Mouse (Mus musculus): ENCODE measurements around the gene Gm10801. TPM values are rescaled to one million over a fixed set of nuclear protein-coding genes. Genes with fewer than 3 reads are reported as not detected.
"Not testable (repeated sequence)": the region's sequence is repeated elsewhere in the genome, so short reads cannot be mapped to it uniquely, and the experiment has no call there.

The Gm10801 gene
- total RNA-seq (2021), result not detected

DNA sequence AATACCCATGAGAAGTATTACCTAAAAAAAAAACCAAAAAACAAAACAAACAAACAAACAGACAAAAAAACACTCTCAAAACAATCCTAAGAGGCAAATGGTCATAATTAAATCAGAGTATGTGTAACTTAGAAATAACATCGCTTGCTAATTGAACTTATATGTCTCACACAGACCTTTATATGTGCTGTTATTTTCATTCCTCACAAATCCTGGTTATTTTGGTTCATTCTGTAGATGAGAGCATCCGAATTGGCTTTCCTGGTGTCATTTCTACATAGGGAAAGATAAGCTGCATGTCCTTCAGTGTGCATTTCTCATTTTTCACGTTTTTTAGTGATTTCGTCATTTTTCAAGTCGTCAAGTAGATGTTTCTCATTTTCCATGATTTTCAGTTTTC lies at the start of gene Gm10801:
Gm10801 (plus strand) TSS at position 301 of the 400 bp plus-strand sequence.
- intact Hi-C loops (cut with DNase I); DNase-seq: not testable (repeated sequence)

DNA sequence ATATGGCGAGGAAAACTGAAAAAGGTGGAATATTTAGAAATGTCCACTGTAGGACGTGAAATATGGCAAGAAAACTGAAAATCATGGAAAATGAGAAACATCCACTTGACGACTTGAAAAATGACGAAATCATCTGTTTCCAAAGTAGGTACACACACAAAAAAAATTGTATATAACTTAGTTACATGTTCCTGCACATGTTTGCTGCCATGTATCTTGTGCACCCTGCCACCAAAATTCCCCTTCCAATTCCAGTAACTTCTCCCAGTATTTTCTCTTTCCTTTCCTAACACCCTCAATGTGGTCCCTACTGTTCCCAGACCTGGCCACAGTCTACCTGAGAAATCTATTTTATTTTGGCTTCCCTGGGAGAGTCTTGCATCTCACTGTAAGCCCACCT lies 5.2 kb downstream of the Gm10801 start, which contains the start of gene Gm10800:
Gm10800 (minus strand) TSS at position 101 of the 400 bp plus-strand sequence.
- intact Hi-C loops (cut with DNase I); DNase-seq: not testable (repeated sequence)

DNA sequence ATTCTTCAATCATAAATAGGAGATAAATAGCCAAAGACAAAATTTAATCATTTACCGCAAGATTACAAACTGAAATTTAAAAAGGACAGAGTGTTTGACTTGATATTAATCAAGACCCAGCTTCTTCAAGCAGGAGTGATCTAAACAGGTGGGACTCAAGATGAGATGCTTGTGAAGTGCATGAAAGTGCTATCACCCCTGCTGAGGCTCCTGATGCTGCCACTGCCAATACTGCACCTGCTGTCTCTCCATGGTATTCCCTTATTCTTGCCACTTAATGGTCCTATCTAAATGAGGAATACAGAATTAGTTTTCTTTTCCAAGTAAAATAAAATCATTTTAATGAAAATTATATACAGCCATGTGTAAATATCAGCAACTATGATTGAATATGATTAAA lies 35.5 kb downstream of the Gm10801 start:
- DNase-seq, result no peak
- intact Hi-C loops (cut with DNase I), result no loop called here

Other genes with a start within 250 kb of the Gm10801 start
- gene Gm10800, start 5.1 kb downstream of the Gm10801 start, total RNA-seq (2021), result not detected

Data from heart, postnatal 10 days (tissue).